Mouse (Mus musculus) bone marrow macrophage, adult 2 months (primary cell): ENCODE data around the gene Celf5.

ENCODE experiments used
- CTCF ChIP-seq: IDR thresholded peaks from 2 replicates; pipeline ENCODE4 v1.5.1; 2012; ENCODE audit warnings: low read depth, mild to moderate bottlenecking, low read length, moderate library complexity
- POLR2A ChIP-seq: IDR thresholded peaks from 2 replicates; pipeline ENCODE4 v1.6.1; 2012; ENCODE audit warnings: mild to moderate bottlenecking, low read depth, low read length, borderline replicate concordance

- TF ChIP-seq CTCF (no peak), POLR2A (no peak)
These were observed 67.4 kb downstream of the Celf5 start for GRCm38 (mm10) chr10:81415146-81415545.
